Mouse (Mus musculus): ENCODE measurements around the gene Fcamr.

Fcamr gene

DNA sequence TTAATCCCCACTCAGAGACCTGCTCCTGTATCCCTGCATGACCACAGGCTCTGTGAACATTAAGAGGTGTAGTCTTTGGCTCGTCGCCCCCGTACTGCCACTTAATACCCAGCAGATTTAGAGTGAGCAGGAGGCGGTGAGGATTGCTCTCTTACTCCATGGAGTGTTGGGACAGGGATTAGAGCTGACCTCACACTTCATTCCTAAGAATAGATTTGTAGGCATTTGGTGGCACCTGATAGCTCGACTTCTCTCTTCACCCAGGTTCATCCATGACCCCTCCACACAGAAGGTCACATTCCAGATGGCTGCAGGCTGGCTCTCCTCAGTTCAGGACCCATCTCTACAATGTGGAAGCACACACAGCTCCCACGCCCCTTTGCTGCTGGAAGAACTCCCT, 3.6 kb downstream of the Fcamr start:
- no peak for DNase-seq

DNA sequence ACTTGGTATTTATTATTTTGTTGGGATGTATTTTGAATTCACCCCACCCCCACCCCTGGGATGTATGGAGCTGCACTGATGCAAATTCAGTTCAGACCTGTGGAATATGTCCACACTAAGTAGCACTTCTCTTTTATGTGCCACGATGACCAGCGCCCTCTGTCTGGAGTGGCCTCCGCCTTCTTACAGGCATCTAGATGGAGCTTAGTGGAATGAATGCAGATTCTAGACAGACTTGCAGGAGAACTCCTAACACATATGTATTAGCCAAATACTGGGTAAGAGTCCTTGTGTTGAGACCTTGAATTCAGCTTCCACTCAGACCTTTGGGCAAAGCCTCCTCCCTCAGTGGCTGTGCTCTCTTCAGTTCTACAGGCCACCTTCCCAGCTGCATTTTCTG, 10.2 kb downstream of the Fcamr start:
- no peak for DNase-seq

DNA sequence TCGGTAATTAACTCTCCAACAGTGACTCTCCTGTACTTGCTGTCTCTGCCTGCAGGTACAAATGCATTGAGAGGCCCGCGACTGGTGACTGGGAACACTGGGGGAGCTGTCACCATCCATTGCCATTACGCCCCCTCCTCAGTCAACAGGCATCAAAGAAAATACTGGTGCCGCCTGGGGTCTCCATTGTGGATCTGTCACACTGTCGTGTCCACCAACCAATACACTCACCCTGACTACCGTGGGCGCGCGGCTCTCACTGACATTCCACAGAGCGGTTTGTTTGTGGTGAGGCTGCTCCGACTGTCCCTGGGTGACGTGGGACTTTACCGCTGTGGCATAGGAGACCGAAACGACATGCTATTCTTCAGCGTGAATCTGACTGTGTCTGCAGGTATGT, 10.6 kb downstream of the Fcamr start:
- no peak for DNase-seq

DNA sequence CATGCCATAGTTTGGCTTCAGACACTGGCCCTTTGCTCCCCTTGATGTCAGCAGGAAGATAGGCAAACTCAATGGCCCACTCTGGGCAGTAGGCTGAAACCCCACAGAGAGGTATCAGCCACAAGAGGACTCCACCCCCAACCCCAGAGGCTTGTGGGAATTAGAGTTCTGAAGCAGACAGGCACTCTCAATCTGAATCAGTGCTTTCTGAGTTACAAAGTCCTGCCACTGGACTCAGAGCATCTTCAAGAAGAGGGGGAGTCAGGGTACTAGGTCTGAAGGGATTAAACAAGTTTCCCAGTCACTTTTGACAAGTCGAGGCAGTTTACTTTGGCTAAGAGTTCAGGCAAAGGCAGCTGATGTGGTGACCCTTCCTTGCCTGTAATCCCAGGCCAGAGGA, 19.0 kb downstream of the Fcamr start:
- DNase-seq: no peak

DNA sequence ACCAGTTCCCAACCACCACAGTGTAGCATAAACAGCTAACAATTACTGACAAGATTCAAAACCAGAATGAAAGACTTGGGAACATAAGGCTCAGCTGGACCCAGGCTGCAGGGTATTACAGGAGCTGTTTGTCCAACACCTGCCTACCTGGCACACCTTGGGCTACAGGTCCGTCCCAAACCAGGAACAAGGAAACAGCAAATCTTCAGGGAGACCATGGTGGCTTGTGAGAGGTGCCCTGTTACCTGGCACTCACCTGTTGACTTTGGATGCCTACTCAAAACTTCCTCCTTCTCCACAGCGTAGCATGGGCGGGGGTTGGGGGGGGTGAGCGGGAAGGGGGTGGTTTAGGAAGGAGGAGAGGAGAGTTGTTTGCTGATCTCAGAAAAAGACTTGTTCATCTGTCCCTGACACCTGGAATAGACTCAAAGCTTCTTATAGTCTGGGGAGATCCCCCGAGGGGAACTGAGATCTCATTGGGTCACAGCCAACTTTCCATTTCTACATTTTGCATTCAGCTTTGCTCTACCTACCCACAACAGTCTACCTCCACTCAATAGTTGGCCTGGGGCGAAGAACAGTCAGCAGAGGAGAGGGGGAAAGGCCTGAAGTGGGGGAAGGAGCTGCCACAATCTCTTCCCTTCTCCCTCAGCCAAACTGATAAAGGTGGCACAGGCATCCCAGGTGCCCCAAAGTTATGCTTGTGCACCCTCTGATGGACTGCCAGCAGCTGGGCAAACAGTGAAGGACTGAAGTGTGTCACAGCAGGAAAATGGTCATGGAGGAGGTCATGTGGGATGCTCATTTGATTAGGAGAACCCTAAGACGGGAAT, 19.8 kb downstream of the Fcamr start:
- no peak for DNase-seq

DNA sequence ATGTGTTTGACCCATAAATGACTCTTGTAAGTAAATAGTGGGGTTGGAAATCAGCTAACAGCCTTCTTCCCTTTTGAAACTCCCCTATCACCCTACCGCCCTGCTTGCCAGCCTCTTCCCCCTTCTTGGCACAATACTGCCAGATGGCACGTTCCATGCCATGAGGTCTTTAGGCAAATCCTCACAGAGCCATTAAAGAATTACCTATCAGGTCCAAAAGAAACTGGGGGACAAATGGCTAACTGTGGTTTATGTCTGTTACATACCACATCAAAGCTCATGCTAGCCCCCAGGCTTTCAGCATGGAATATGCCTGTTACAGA, 20.4 kb downstream of the Fcamr start:
- no peak for DNase-seq

DNA sequence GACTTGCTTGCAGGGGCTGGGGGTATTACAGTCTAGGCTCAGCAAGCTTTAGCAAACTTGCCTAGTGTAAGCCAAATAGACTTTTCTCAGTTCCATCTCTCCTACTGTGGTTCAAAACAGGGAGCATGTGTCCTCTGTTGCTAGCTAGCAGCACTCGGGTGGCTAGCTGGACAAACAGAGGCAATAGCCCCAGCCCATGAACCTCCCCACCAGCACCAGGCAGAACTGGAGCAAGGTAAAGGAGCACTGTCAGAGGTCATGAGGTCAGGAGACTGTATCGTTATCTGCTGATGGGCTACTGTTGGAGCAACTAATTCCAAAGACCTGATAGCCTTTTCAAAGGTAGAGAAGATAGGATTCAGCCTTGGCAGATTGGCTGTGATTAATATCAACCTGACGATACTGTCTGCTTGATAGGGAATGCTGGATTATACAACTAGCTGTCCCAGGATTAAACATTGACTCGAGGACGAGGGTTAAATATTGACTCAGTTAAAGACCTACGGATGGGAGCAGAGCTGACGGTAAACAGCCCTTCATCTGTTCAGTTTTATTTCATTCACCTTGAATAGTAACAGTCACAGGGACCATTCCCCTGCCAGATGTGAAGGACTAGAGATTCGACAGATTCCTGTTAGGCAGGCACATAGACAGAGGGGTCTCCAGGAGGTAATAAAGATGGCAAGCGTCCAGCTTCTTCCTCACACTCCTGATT, 21.4 kb downstream of the Fcamr start:
- DNase-seq: no peak

DNA sequence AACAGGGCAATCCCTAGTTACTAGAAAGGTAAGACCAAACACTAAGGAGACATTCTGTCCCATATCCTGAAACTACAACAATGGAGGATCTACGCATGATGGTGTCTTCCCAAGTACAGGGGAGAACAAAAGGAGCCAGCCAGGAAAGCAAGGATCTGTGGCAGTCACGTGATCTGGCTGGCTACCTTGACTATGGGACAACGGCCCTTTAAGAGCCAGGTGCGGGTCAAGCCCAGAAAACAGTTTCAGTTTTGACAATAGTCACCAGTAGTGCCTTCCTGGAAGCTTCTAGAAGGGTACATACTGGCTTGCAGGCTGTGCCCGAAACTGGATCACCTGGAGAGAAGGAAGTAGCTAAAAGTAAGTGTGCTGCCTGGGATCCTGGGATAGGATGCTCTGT, 25.7 kb downstream of the Fcamr start, which contains the start of gene Pigr:
Pigr (plus strand) TSS at position 237 of the 400 bp plus-strand sequence.
- no peak for DNase-seq

DNA sequence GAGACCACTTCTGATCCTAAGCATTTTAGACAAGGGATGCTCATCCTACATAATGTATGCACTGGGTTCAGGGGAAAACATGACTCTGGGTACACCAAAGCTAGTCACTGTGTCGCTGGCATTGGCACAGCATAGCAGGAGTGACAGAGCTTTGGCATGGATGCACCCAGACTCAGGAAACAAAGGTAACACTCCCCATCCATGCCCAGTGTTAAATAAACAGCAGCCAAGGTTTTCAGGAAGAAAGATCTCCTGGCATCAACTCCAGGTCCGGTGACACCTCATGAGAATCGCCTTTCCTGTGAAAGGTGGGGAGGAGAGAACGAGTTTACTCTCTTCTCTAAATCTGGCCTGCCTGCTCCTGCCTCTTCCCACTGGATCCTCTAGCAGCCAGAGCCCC, 28.0 kb downstream of the Fcamr start:
- DNase-seq: peak; percentile 13 to 16

DNA sequence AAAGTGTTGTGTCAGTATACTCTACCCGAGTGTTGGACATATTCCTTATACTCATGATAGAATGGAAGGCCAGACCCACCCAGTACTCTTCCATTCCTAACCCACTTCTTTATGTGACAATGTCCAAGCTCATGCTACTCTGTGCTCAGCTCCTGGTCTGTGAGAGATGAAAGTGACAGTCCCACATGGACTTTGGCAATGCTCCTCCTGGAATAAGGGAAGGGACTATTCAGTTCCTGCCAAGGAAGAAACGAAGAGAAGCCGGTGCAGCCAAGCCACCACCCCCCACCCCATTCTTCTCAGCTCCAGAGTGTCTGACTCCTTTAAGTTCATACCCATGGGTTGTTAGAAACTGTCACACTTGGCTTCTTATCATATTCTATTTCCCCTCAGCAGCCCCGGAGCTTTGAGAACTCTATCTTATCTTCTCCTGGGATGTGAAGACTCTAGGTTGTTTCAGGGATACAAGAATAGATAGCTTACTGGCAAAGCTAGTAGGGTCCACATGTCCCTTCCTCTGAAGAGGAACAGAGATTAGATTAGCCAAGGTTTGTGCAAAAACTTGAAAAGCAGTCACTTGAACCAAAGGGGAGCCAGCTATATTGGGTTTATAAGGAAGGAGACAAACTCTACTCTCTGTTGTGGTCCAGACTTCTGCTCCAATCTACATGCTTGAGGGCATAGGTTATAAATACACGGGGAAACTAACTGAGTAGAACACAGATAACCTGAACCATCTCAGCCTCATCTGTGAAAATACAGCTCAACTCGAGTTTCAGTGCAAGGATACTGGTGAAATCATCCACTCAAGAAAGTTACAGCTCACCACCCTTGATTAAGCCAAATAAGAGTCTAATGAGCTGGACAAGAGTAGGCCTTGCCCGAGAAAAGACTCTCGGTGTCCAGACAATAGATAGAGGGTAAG, 29.5 kb downstream of the Fcamr start:
- no peak for DNase-seq

DNA sequence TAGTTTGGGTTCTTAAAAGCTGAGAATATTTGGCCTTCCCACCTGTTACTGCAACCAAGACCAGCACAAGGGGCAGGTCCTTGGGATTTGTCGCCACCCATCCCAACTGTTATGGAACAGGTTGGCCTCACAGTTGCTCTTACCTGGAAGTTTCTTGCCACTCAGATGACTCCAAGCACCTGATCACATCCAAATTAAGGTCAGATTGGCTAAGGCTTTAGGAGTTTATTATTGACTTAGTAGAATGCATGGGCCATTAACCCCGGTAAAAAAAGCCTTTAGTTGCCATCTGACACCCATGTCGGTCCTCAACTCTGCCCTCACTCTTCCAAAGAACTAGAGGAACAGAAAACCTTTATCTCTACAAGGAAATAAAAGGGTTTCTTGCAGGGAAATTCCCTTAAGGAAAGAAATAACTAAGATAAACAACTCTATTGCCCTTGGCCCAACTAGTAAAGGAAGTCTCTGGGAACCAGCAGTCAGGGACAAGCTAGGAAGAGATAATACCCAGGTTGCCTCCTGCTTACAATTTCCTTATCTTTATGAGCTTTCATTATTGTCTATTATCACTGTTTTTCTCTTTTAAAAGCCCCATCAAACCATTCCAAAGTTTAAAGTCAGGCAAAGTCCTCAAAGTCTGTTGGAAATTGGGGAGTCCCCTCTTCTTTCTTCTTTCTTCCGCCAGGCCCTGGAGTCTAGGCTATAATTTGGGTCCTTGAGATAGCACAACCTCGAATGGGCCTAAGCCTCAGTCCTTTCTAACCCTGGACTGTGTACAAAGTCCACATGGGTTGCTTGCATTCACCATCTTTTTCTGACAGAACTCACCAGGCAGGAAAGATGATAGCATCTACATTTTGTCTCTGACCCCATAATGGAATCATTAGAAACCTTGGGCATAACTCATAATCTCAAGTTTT, 31.8 kb downstream of the Fcamr start:
- DNase-seq: no peak

DNA sequence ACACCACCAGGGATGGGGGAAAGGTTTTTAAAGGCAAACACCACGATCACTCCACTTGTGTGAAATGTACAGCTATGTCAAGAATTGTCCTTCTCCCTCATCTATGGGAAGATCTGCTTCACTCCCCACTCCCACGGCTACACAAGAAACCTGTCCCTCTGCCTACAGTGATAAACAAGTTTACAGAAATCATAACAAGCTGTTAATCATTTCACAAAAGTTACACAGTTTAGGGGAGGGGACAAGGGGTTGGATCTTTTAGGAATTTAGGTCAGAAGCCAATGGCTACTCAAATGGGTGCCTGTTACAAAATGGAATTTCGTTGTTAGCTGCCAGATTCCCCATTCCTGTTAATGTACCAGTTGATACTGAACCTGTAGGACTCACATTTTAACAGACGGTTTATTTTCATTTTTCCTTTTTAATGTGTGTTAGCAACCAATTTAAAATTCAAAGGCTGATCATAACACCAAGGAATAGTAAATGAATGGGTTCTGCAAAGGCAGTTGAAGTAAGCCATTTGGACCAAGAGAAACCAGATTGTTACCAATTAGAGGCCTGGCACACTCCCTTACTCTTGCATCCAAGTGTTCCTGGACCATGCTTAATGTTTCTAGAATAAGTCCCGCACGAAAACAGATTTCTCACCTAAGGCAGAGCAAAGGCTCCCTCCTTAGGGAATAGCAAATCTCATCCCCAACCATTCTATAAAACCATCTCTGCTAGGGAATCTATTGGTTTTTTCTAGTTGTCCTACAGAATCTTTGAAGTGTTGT, 34.6 kb downstream of the Fcamr start:
- DNase-seq: peak; percentile 43 to 49

DNA sequence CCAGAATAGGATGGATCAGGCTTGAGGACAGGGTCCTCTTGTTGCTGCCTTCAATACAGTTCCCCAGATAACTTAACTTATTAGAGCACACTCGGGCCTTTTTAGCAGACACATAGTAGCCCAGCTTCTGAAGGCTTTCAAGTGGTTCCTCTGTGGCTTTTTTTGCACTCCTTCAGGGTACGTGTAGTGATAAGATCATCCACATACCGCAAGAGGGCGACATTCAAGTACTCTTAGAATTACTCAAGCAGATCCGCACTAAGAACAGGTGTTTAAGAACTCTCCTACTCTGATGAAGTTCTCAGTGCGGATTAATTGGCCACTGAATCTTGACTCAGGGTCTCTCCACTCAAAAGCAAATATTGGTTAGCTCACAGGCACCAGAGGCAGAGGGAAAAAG, 37.6 kb downstream of the Fcamr start:
- DNase-seq: no peak

DNA sequence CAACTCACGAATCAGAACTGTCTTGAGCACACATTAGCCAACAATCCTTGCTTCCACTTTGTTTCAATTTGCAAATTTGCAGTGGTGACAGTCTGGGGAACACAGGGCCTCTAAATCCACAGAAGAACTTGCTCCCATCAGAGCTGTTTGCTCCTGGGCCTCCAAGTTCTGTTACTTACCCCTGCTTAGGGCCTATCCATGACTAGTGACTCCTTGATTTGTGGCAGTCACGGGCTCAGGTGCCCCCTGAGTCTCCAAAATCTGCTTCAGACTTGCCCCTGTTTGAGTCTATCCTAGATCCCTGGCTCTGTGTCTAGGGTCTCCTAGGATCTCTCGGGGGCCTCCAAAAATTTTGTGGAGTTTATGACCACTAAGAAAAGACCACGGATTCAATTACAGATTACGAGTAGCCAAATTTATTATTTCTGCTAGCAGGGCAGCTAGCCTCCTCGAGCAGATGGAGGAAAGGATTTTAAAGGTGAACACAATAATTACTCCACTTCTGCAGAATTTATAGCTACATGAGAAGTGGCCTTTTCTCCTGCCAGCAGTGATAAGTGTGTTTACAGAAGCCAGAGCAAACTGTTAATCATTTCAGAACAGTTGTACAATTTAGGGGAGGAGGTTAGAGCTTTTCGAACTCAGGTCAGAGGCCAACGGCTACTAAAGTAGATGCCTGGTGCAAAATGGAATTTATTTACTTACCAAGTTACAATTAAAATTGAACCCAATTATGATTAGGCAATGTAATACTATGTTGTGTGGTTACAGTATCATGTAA, 40.1 kb downstream of the Fcamr start:
- DNase-seq: no peak

DNA sequence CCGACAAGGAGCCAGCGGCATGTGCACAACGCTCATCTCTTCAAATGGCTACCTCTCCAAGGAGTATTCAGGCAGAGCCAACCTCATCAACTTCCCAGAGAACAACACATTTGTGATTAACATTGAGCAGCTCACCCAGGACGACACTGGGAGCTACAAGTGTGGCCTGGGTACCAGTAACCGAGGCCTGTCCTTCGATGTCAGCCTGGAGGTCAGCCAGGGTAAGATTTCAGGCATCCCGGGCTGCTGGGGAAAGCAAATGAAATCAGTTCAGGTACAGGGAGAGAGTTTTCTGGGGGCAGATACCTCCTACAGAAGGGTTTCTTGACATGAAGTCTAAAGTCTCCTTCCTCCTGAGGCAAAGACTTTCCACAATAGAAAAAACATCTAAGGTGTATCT, 40.9 kb downstream of the Fcamr start:
- no peak for DNase-seq

DNA sequence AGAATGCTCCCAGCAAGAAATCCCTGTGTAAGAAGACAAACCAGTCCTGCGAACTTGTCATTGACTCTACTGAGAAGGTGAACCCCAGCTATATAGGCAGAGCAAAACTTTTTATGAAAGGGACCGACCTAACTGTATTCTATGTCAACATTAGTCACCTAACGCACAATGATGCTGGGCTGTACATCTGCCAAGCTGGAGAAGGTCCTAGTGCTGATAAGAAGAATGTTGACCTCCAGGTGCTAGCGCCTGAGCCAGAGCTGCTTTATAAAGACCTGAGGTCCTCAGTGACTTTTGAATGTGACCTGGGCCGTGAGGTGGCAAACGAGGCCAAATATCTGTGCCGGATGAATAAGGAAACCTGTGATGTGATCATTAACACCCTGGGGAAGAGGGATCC, 43.8 kb downstream of the Fcamr start:
- no peak for DNase-seq

DNA sequence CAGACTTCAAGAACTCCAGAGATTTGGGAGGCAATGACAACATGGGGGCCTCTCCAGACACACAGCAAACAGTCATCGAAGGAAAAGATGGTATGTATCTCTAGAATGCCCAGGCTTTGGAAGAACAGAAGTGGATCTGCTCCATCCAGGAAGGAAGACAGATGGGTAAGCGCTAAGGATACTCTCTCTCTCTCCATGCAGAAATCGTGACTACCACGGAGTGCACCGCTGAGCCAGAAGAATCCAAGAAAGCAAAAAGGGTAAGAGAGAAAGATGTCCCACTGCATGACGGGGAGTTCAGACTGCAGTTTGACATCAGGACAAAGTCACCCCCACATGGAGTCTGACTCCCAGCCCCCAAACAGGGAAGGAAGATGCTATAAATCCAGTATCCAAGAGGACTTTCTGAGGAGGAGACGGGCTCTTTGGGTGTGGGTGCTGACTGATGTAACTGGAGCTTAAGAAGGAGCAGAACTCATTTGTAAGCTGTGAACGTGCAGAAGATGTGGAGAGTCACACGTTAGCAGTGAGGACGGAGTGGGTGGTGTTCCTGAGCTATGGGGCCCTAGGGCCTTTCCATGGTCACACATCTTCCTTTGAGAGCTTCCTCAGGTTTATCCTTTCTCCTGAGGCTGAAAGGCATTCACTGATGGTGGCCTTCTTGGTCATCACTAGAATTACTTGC, 49.0 kb downstream of the Fcamr start:
- no peak for DNase-seq

DNA sequence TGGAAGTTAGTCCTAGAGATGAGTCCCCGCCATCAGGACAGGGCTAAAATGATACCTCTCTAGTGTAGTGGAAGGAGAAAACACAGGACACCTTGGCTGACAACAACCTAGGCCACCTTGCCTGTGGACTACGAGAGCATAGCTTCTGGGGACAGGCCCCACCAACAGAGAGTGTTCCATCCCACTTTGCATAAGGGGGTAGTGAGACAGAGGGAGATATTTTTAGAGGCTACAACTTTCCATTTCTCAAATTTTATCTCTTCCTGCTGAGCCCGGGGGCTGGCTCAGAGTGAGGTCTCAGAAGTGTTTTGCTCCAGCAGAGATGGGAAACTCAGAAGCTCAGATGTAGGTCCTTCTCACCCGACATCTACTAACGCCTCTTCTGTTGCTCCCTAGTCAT, 49.7 kb downstream of the Fcamr start:
- DNase-seq: no peak

DNA sequence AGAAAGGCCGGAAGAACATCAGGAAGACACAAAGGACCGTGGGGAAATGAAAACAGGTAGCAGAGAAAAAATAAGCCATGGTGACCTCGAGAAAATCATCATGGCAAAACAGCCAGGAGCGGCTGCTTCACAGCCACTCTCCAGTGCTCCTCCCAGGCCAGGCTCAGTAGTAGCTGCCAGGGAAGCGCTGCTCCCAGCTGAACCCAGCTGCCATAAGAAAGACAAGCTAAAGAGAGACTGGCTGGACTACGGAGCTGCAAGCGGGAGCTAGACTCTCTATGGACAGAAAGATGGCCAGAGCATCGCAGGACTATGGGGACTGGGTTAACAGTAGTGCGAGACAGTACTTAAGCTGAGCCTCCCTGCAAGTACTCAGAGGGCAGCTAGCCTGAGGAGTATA, 54.1 kb downstream of the Fcamr start:
- DNase-seq: no peak

DNA sequence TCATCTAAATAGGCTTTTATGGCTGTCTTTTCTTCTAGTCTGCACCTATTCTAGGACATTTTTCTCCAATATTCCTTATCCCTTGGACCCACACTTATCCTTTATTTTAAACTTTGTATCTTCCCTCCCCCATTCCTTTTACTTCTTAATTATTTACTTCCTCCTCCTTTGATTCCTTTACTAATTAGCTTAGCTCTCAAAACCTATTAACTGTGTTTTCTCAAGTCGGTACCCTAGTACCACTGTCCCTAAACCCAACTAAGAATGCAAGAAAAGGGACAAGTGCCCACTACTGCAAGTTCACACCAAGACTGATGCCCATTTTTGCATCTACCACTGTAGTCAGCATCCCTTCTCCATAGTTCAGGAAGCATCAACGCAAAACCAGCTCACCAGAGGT, 55.0 kb downstream of the Fcamr start:
- no peak for DNase-seq
